ENCODE assay signal across 22 mouse cellular contexts in genomic region chr15:26184930-26185329, GRCm38 (mm10).
DNase-seq lines count a peak whose midpoint lies in the region; ATAC-seq and TF ChIP-seq lines count a peak whose summit lies in the region.
"Had no signal": no experiment of that assay in that cellular context is flagged by ENCODE, and none has a peak within 500 bp of the region (broad histone marks: within the 10 kb centered on the region; RNA-seq: fewer than 3 reads in every experiment).

No protein-coding gene starts in this region.

- no peaks in the 10 kb centered on the region for H3K36me3 ChIP-seq in midbrain, postnatal 0 days (ENCODE audit: insufficient read depth, low read length)
- no peaks in the 10 kb centered on the region for H3K36me3 ChIP-seq in midbrain, embryonic 14.5 days (ENCODE audit: control insufficient read depth, insufficient read depth, low read length)
- H3K36me3 ChIP-seq in E14TG2a.4 (ENCODE audit: insufficient read depth, low read length) = no peaks in the 10 kb centered on the region
- H3K36me3 ChIP-seq in ES-E14 (ENCODE audit: control insufficient read depth, insufficient read depth, low read length, poor library complexity, severe bottlenecking) = no peaks in the 10 kb centered on the region
- H3K36me3 ChIP-seq in liver, postnatal 0 days (replicated peaks; ENCODE audit: insufficient read depth, low read length) = no peaks in the 10 kb centered on the region
- H3K36me3 ChIP-seq: forebrain, embryonic 10.5 days; limb, embryonic 12.5 days; midbrain, embryonic 13.5 days; neural tube, embryonic 13.5 days had no signal

- H3K4me2 ChIP-seq in midbrain, postnatal 0 days (ENCODE audit: low read depth, low read length, poor library complexity, severe bottlenecking) = no peak overlapping the region
- no peak overlapping the region for H3K4me2 ChIP-seq in midbrain, embryonic 14.5 days (ENCODE audit: low read length)
- H3K4me2 ChIP-seq in liver, postnatal 0 days (ENCODE audit: low read depth, low read length) = no peak overlapping the region
- H3K4me2 ChIP-seq: heart, embryonic 11.5 days; limb, embryonic 12.5 days; midbrain, embryonic 13.5 days; neural tube, embryonic 13.5 days had no signal

- TF ChIP-seq CTCF in midbrain, postnatal 0 days (IDR thresholded peaks at IDR 0.05) = peak; percentile 3; the same call in 1 of the 2 replicates
- peak; percentile 71 for TF ChIP-seq CTCF in E14TG2a.4 (conservative IDR thresholded peaks at IDR 0.05; ENCODE audit: low read length)
- TF ChIP-seq CTCF in liver, postnatal 0 days (IDR thresholded peaks at IDR 0.05; ENCODE audit: low read depth) = 0 out of 2 replicates have a peak, but pooled peaks have one; percentile 6

- no peak for TF ChIP-seq EP300 in liver, postnatal 0 days (IDR thresholded peaks at IDR 0.05; ENCODE audit: low read depth)

- no peak overlapping the region for H3K9ac ChIP-seq in midbrain, postnatal 0 days (replicated peaks; ENCODE audit: low read length, poor library complexity, severe bottlenecking)
- H3K9ac ChIP-seq in midbrain, embryonic 14.5 days (replicated peaks; ENCODE audit: low read length) = no peak overlapping the region
- no peak overlapping the region for H3K9ac ChIP-seq in ES-E14 (ENCODE audit: insufficient read depth, low read depth, low read length, poor library complexity, severe bottlenecking)
- H3K9ac ChIP-seq in liver, postnatal 0 days (replicated peaks) = no peak overlapping the region
- H3K9ac ChIP-seq: limb, embryonic 12.5 days; midbrain, embryonic 13.5 days; neural tube, embryonic 13.5 days had no signal

- no peak for ATAC-seq in midbrain, postnatal 0 days (ENCODE audit: low FRiP score)
- no peak for ATAC-seq in midbrain, embryonic 14.5 days (ENCODE audit: low FRiP score, low TSS enrichment)
- ATAC-seq in liver, postnatal 0 days = no peak
- ATAC-seq: forebrain, embryonic 16.5 days; hindbrain, embryonic 16.5 days; intestine, embryonic 16.5 days; midbrain, embryonic 13.5 days had no signal

- in situ Hi-C loops in ES-E14 (cut with MboI; ENCODE audit: low sequenced_read_pairs in 2 of 2, unreplicated experiment in 2 of 2) = no loop called here

- no peaks in the 10 kb centered on the region for H3K9me3 ChIP-seq in midbrain, postnatal 0 days (ENCODE audit: low read length)
- no peaks in the 10 kb centered on the region for H3K9me3 ChIP-seq in midbrain, embryonic 14.5 days (ENCODE audit: control insufficient read depth, low read length)
- no peaks in the 10 kb centered on the region for H3K9me3 ChIP-seq in E14TG2a.4 (ENCODE audit: low read length)
- H3K9me3 ChIP-seq in ES-E14 (ENCODE audit: control insufficient read depth, insufficient read depth, low read depth, low read length) = no peaks in the 10 kb centered on the region
- H3K9me3 ChIP-seq in liver, postnatal 0 days (ENCODE audit: low read length) = no peaks in the 10 kb centered on the region
- H3K9me3 ChIP-seq: forebrain, embryonic 10.5 days; limb, embryonic 12.5 days; midbrain, embryonic 13.5 days; neural tube, embryonic 13.5 days had no signal

- H3K27me3 ChIP-seq in midbrain, postnatal 0 days (ENCODE audit: insufficient read depth, low read length) = no peaks in the 10 kb centered on the region
- H3K27me3 ChIP-seq in midbrain, embryonic 14.5 days (ENCODE audit: control insufficient read depth, insufficient read depth, low read length) = no peaks in the 10 kb centered on the region
- H3K27me3 ChIP-seq in E14TG2a.4 (ENCODE audit: insufficient read depth, low read length) = no peaks in the 10 kb centered on the region
- H3K27me3 ChIP-seq in liver, postnatal 0 days (ENCODE audit: insufficient read depth, low read length) = no peaks in the 10 kb centered on the region
- H3K27me3 ChIP-seq: limb, embryonic 12.5 days; megakaryocyte, embryonic 14.5 days; midbrain, embryonic 13.5 days; neural tube, embryonic 13.5 days had no signal

- H3K27ac ChIP-seq in midbrain, postnatal 0 days (ENCODE audit: low read depth, low read length) = no peak overlapping the region
- H3K27ac ChIP-seq in midbrain, embryonic 14.5 days (replicated peaks; ENCODE audit: low read depth, low read length) = no peak overlapping the region
- H3K27ac ChIP-seq in ES-E14 (ENCODE audit: insufficient read depth, low read depth, low read length, poor library complexity, severe bottlenecking) = no peak overlapping the region
- no peak overlapping the region for H3K27ac ChIP-seq in liver, postnatal 0 days (ENCODE audit: low read depth)
- H3K27ac ChIP-seq: forebrain, embryonic 10.5 days; limb, embryonic 12.5 days; midbrain, embryonic 13.5 days; neural tube, embryonic 13.5 days had no signal

- no peak overlapping the region for H3K4me3 ChIP-seq in midbrain, postnatal 0 days (ENCODE audit: low read depth, low read length)
- no peak overlapping the region for H3K4me3 ChIP-seq in midbrain, embryonic 14.5 days (replicated peaks; ENCODE audit: low read depth, low read length)
- H3K4me3 ChIP-seq in E14TG2a.4 (replicated peaks; ENCODE audit: low read length) (no peak overlapping the region), ES-E14 (ENCODE audit: insufficient read depth in 1 of 2, low read depth in 1 of 2, low read length in 2 of 2, poor library complexity in 1 of 2, severe bottlenecking in 1 of 2) (no peak overlapping the region)
- no peak overlapping the region for H3K4me3 ChIP-seq in liver, postnatal 0 days (ENCODE audit: low read depth, low read length)
- H3K4me3 ChIP-seq: forebrain, embryonic 10.5 days; limb, embryonic 12.5 days; megakaryocyte, embryonic 14.5 days; midbrain, embryonic 13.5 days; neural tube, embryonic 13.5 days had no signal

- WGBS in midbrain, postnatal 0 days = 45% methylated on average over 3 of the region's 3 CpGs
- 60% methylated on average over 3 of the region's 3 CpGs for WGBS in midbrain, embryonic 14.5 days
- 48% methylated on average over 3 of the region's 3 CpGs for WGBS in liver, postnatal 0 days (ENCODE audit: insufficient replicate concordance)

- no peaks in the 10 kb centered on the region for H3K4me1 ChIP-seq in midbrain, postnatal 0 days (ENCODE audit: insufficient read depth, low read length)
- no peaks in the 10 kb centered on the region for H3K4me1 ChIP-seq in midbrain, embryonic 14.5 days (ENCODE audit: control insufficient read depth, insufficient read depth, low read length)
- H3K4me1 ChIP-seq in E14TG2a.4 (replicated peaks; ENCODE audit: low read depth, low read length) = no peaks in the 10 kb centered on the region
- H3K4me1 ChIP-seq in ES-E14 (ENCODE audit: control insufficient read depth in 2 of 2, insufficient read depth in 2 of 2, low read length in 2 of 2, poor library complexity in 1 of 2) = no peaks in the 10 kb centered on the region
- no peaks in the 10 kb centered on the region for H3K4me1 ChIP-seq in liver, postnatal 0 days (ENCODE audit: insufficient read depth)
- H3K4me1 ChIP-seq: forebrain, embryonic 10.5 days; limb, embryonic 12.5 days; megakaryocyte, embryonic 14.5 days; midbrain, embryonic 13.5 days; neural tube, embryonic 13.5 days had no signal

- no peak for DNase-seq in midbrain, postnatal 0 days (ENCODE audit: low spot score)
- DNase-seq in midbrain, embryonic 14.5 days = no peak
- DNase-seq in ES-E14 (ENCODE audit: low read depth, low spot score) = peak; percentile 34
- no peak for DNase-seq in liver, postnatal 0 days
- DNase-seq in urinary bladder, postnatal 14 days (ENCODE audit: low spot score) = no peak
- no peak for DNase-seq in frontal cortex, adult 2 months (ENCODE audit: extremely low spot score in 1 of 2, low spot score in 1 of 2)
- DNase-seq: cerebellum, adult 11-12 months; gastrocnemius, postnatal 14 days; heart, adult 11 months; kidney, adult 9 months; kidney, postnatal 25 days; retina, postnatal 1 day had no signal

TF ChIP-seq in ES-E14, 5 proteins besides CTCF, POLR2A, EP300 and RAD21:
- no peak for TF ChIP-seq MAFK (IDR thresholded peaks at IDR 0.05; ENCODE audit: insufficient read depth, low read depth, low read length)
- TF ChIP-seq ZC3H11A (IDR thresholded peaks at IDR 0.05; ENCODE audit: borderline replicate concordance, low read depth, low read length) = peak; percentile 48
TF ChIP-seq in ES-E14: peak in this region for 1.

Comparison
In these comparisons a context has a peak if more than half of its experiments do, and no peak if none do; other contexts are left out.
1. CTCF ChIP-seq: peak in every context shown above with its lines; median percentile 71 in E14TG2a.4; 6 in liver, postnatal 0 days; 3 in midbrain, postnatal 0 days.